Mouse (Mus musculus) thymus, adult 2 months (tissue): ENCODE results near the gene Slc22a18. TPM values are rescaled to one million over a fixed set of nuclear protein-coding genes. Genes with fewer than 3 reads are reported as not detected.

Experiments
- DNase-seq: peaks from one replicate; pipeline ENCODE4 v3.0.0; 2021
- H3K27ac ChIP-seq: fragments of 200-500 bp; 2 replicates; pipeline ENCODE4 v1.5.1; 2012; ENCODE audit warnings: low read length, control low read depth; ENCODE audit not compliant: control insufficient read depth, insufficient read depth
- H3K27me3 ChIP-seq: fragments of 200-500 bp; 2 replicates; pipeline ENCODE4 v1.6.1; 2012; ENCODE audit warnings: mild to moderate bottlenecking, low read length, moderate library complexity, mixed read lengths; ENCODE audit not compliant: control insufficient read depth, insufficient read depth
- H3K36me3 ChIP-seq: fragments of 200-500 bp; 2 replicates; pipeline ENCODE4 v1.6.1; 2012; ENCODE audit warnings: mild to moderate bottlenecking, low read length, moderate library complexity; ENCODE audit not compliant: control insufficient read depth, insufficient read depth
- H3K4me1 ChIP-seq: fragments of 200-500 bp; replicated peaks from 2 replicates; pipeline ENCODE4 v1.6.1; 2012; ENCODE audit warnings: low read length; ENCODE audit not compliant: control insufficient read depth, insufficient read depth
- H3K4me3 ChIP-seq: fragments of 200-500 bp; 2 replicates; pipeline ENCODE4 v1.5.1; 2012; ENCODE audit warnings: mild to moderate bottlenecking, low read length, control low read depth, moderate library complexity; ENCODE audit not compliant: control insufficient read depth, insufficient read depth
- CTCF ChIP-seq: fragments of 200-500 bp; IDR thresholded peaks from 2 replicates; pipeline ENCODE4 v1.5.1; 2012; ENCODE audit warnings: mild to moderate bottlenecking, control low read depth, low read length, moderate library complexity, borderline replicate concordance; ENCODE audit not compliant: control insufficient read depth, poor library complexity, insufficient read depth; ENCODE audit errors: extremely low read depth
- POLR2A ChIP-seq: fragments of 200-500 bp; IDR thresholded peaks from 2 replicates; pipeline ENCODE4 v1.6.1; 2012; ENCODE audit warnings: mild to moderate bottlenecking, low read length, control low read depth, moderate library complexity; ENCODE audit not compliant: control insufficient read depth, poor library complexity, insufficient read depth; ENCODE audit errors: extremely low read depth
- WGBS: fragments of 180-500 bp; shearing (Covaris S2); methylation state at CpG from one replicate; pipeline ENCODE4 v1.1.7; 2018; 5-methylcytosine and 5-hydroxymethylcytosine counted together
- polyA plus RNA-seq: library from polyadenylated mRNA; depleted of rRNA; stranded (reverse); fragments of >200 nt; gene quantifications from 2 replicates; pipeline ENCODE4 v1.2.3, GENCODE M21; 2012

Slc22a18 gene
- polyA plus RNA-seq, 1 experiment = 8.0 TPM

- WGBS = 89% methylated on average over 1 of the region's 1 CpGs
- TF ChIP-seq POLR2A (no peak), CTCF (no peak)
- DNase-seq = no peak
These were observed 36.0 kb downstream of the Slc22a18 start for GRCm38 (mm10) chr7:143509566-143509965.

GRCm38 (mm10) chr7:143510593-143511334, 37.2 kb downstream of the Slc22a18 start:
- Histone ChIP-seq H3K27me3 (no peaks in the 10 kb centered on the region), H3K4me1 (no peaks in the 10 kb centered on the region), H3K4me3 (no peak overlapping the region), H3K27ac (no peak overlapping the region), H3K36me3 (peaks cover 27% of the 10 kb centered on the region)
- DNase-seq = no peak
- no peak for TF ChIP-seq CTCF
- TF ChIP-seq POLR2A = no peak
- 96% methylated on average over 3 of the region's 3 CpGs for WGBS

More at GRCm38 (mm10) chr7:143509566-143509965, 36.0 kb downstream of the Slc22a18 start:
- H3K4me1 ChIP-seq = no peaks in the 10 kb centered on the region
- H3K27me3 ChIP-seq = no peaks in the 10 kb centered on the region; the same call in 1 of the 2 replicates
- peaks cover 16% of the 10 kb centered on the region for H3K36me3 ChIP-seq
- H3K27ac ChIP-seq = no peak overlapping the region
- H3K4me3 ChIP-seq = no peak overlapping the region

GRCm38 (mm10) chr7:143511335-143511712, 37.8 kb downstream of the Slc22a18 start:
- no peak overlapping the region for H3K27ac ChIP-seq
- TF ChIP-seq CTCF (no peak), POLR2A (no peak)
- H3K27me3 ChIP-seq = no peaks in the 10 kb centered on the region
- H3K4me3 ChIP-seq = no peak overlapping the region
- H3K4me1 ChIP-seq = no peaks in the 10 kb centered on the region
- peaks cover 32% of the 10 kb centered on the region for H3K36me3 ChIP-seq
- no peak for DNase-seq

- Histone ChIP-seq H3K4me1 (no peaks in the 10 kb centered on the region), H3K36me3 (peaks cover 55% of the 10 kb centered on the region), H3K4me3 (no peak overlapping the region), H3K27ac (no peak overlapping the region), H3K27me3 (no peaks in the 10 kb centered on the region)
- DNase-seq = no peak
- TF ChIP-seq POLR2A (no peak), CTCF (no peak)
- WGBS = 30% methylated on average over 10 of the region's 10 CpGs
These were observed 40.4 kb downstream of the Slc22a18 start for GRCm38 (mm10) chr7:143513763-143514415.

GRCm38 (mm10) chr7:143514416-143514768, 40.9 kb downstream of the Slc22a18 start:
- Histone ChIP-seq H3K4me1 (no peaks in the 10 kb centered on the region), H3K27ac (no peak overlapping the region), H3K36me3 (peaks cover 60% of the 10 kb centered on the region), H3K4me3 (no peak overlapping the region), H3K27me3 (no peaks in the 10 kb centered on the region)
- no peak for DNase-seq
- WGBS = 98% methylated on average over 4 of the region's 4 CpGs
- no peak for TF ChIP-seq CTCF
- no peak for TF ChIP-seq POLR2A

- H3K27ac ChIP-seq = no peak overlapping the region
- no peak overlapping the region for H3K4me3 ChIP-seq
- TF ChIP-seq CTCF = no peak
- TF ChIP-seq POLR2A = no peak
- H3K4me1 ChIP-seq = no peaks in the 10 kb centered on the region
- H3K27me3 ChIP-seq = no peaks in the 10 kb centered on the region
- no peak for DNase-seq
- H3K36me3 ChIP-seq = peaks cover 95% of the 10 kb centered on the region
- WGBS = 97% methylated on average over 4 of the region's 4 CpGs
These were observed 45.8 kb downstream of the Slc22a18 start for GRCm38 (mm10) chr7:143519333-143519732.

- 93% methylated on average over 1 of the region's 1 CpGs for WGBS
- Histone ChIP-seq H3K4me1 (no peaks in the 10 kb centered on the region), H3K36me3 (peaks cover 92% of the 10 kb centered on the region), H3K4me3 (no peak overlapping the region), H3K27ac (no peak overlapping the region), H3K27me3 (no peaks in the 10 kb centered on the region)
- DNase-seq = no peak
- TF ChIP-seq CTCF = no peak
These were observed 58.9 kb downstream of the Slc22a18 start for GRCm38 (mm10) chr7:143532410-143532809.
